Mouse (Mus musculus): ENCODE data around the gene Sumf1.

GRCm38 (mm10) chr6:108145241-108145640 lies 40.1 kb downstream of the Sumf1 start:
- TF ChIP-seq CTCF (IDR thresholded peaks at IDR 0.05; ENCODE audit: extremely low read depth, insufficient read depth, insufficient read length, insufficient replicate concordance) (no peak), POLR2A (IDR thresholded peaks at IDR 0.05; ENCODE audit: low read depth, low read length) (no peak)

Measured in spleen, adult 2 months (tissue).